Mouse (Mus musculus) lung, embryonic 14.5 days (tissue): ENCODE data around the gene Srgap3. TPM values are rescaled to one million over a fixed set of nuclear protein-coding genes. Genes with fewer than 3 reads are reported as not detected.

Experiments
- ATAC-seq: fragments of 200-750 bp; cut with Nextera tagmentation; 2 replicates; pipeline ENCODE4 v1.8.0; 2017; ENCODE audit warnings: mild to moderate bottlenecking, moderate TSS enrichment, moderate library complexity; ENCODE audit not compliant: insufficient read depth
- DNase-seq: peaks from one replicate; pipeline ENCODE4 v3.0.0-alpha.2; 2015
- H3K27ac ChIP-seq: fragments of 300-500 bp; sonication (generic); 2 replicates; pipeline ENCODE4 v1.5.1; 2014; ENCODE audit warnings: low read depth, mild to moderate bottlenecking, moderate library complexity
- H3K27me3 ChIP-seq: fragments of 300-500 bp; sonication (generic); 2 replicates; pipeline ENCODE4 v1.6.1; 2014; ENCODE audit warnings: low read length, control low read depth; ENCODE audit not compliant: insufficient read depth
- H3K36me3 ChIP-seq: fragments of 300-500 bp; sonication (generic); 2 replicates; pipeline ENCODE4 v1.6.1; 2014; ENCODE audit warnings: control low read depth; ENCODE audit not compliant: insufficient read depth
- H3K4me1 ChIP-seq: fragments of 300-500 bp; sonication (generic); 2 replicates; pipeline ENCODE4 v1.6.1; 2014; ENCODE audit warnings: antibody characterized with exemption, control low read depth; ENCODE audit not compliant: insufficient read depth
- H3K4me2 ChIP-seq: fragments of 300-500 bp; sonication (generic); 2 replicates; pipeline ENCODE4 v1.6.1; 2014; ENCODE audit warnings: mild to moderate bottlenecking
- H3K4me3 ChIP-seq: fragments of 300-500 bp; sonication (generic); 2 replicates; pipeline ENCODE4 v1.5.1; 2014; ENCODE audit warnings: low read depth, low read length
- H3K9ac ChIP-seq: fragments of 300-500 bp; sonication (generic); 2 replicates; pipeline ENCODE4 v1.6.1; 2014
- H3K9me3 ChIP-seq: fragments of 300-500 bp; sonication (generic); 2 replicates; pipeline ENCODE4 v1.6.1; 2016; ENCODE audit warnings: low read depth, low read length, control low read depth
- CTCF ChIP-seq: IDR thresholded peaks from 2 replicates; pipeline ENCODE4 v1.5.1; 2016; ENCODE audit warnings: antibody characterized with exemption, low read depth
- WGBS: fragments of 180-500 bp; shearing (Covaris S2); extraction: QIAGEN DNeasy Blood & Tissue Kit; methylation state at CpG from one replicate; pipeline ENCODE4 v1.1.7; 2014; 5-methylcytosine and 5-hydroxymethylcytosine counted together
- polyA plus RNA-seq: library from polyadenylated mRNA; unstranded; fragments of >200 nt; fragmentation: Nextera tagmentation; extraction: Ambion mirVana; gene quantifications from 2 replicates; pipeline ENCODE4 v1.2.1, GENCODE M21; 2014

The Srgap3 gene
- polyA plus RNA-seq, 1 experiment from 2014 or later, result 5.5 TPM

- DNase-seq, result no peak
- ATAC-seq, result no peak
- no peak overlapping the region for H3K4me2 ChIP-seq
- H3K27ac ChIP-seq, result no peak overlapping the region
- 83% methylated on average over 7 of the region's 7 CpGs for WGBS
- no peaks in the 10 kb centered on the region for H3K4me1 ChIP-seq
- no peaks in the 10 kb centered on the region for H3K36me3 ChIP-seq
- H3K9me3 ChIP-seq, result no peaks in the 10 kb centered on the region
- H3K9ac ChIP-seq, result no peak overlapping the region
- H3K4me3 ChIP-seq, result no peak overlapping the region
- no peaks in the 10 kb centered on the region for H3K27me3 ChIP-seq
- no peak for TF ChIP-seq CTCF
Measured at GRCm38 (mm10) chr6:112773754-112774153, 173.3 kb downstream of the Srgap3 start.

- H3K4me1 ChIP-seq, result no peaks in the 10 kb centered on the region
- no peak overlapping the region for H3K4me2 ChIP-seq
- no peak for TF ChIP-seq CTCF
- H3K4me3 ChIP-seq, result no peak overlapping the region
- ATAC-seq (no peak), DNase-seq (no peak)
- no peak overlapping the region for H3K27ac ChIP-seq
- WGBS, result 86% methylated on average over 2 of the region's 2 CpGs
- H3K9ac ChIP-seq, result no peak overlapping the region
- no peaks in the 10 kb centered on the region for H3K27me3 ChIP-seq
- H3K36me3 ChIP-seq, result no peaks in the 10 kb centered on the region; the same call in 1 of the 2 replicates
- H3K9me3 ChIP-seq, result no peaks in the 10 kb centered on the region
Measured at GRCm38 (mm10) chr6:112770996-112771395, 176.1 kb downstream of the Srgap3 start.

- no peaks in the 10 kb centered on the region for H3K4me1 ChIP-seq
- 59% methylated on average over 4 of the region's 4 CpGs for WGBS
- H3K4me2 ChIP-seq, result no peak overlapping the region
- DNase-seq (no peak), ATAC-seq (no peak)
- no peak overlapping the region for H3K9ac ChIP-seq
- H3K27me3 ChIP-seq, result no peaks in the 10 kb centered on the region
- no peak overlapping the region for H3K4me3 ChIP-seq
- H3K27ac ChIP-seq, result no peak overlapping the region
- no peaks in the 10 kb centered on the region for H3K9me3 ChIP-seq
- H3K36me3 ChIP-seq, result no peaks in the 10 kb centered on the region; the same call in 1 of the 2 replicates
- TF ChIP-seq CTCF, result no peak
Measured at GRCm38 (mm10) chr6:112758541-112758940, 188.5 kb downstream of the Srgap3 start.

GRCm38 (mm10) chr6:112756866-112757265 lies 190.2 kb downstream of the Srgap3 start:
- DNase-seq (no peak), ATAC-seq (no peak)
- Histone ChIP-seq H3K9ac (no peak overlapping the region), H3K36me3 (no peaks in the 10 kb centered on the region), H3K27ac (no peak overlapping the region), H3K4me2 (no peak overlapping the region), H3K9me3 (no peaks in the 10 kb centered on the region), H3K4me3 (no peak overlapping the region), H3K27me3 (no peaks in the 10 kb centered on the region), H3K4me1 (no peaks in the 10 kb centered on the region)
- TF ChIP-seq CTCF, result no peak
- 58% methylated on average over 4 of the region's 4 CpGs for WGBS

GRCm38 (mm10) chr6:112754994-112755393 lies 192.1 kb downstream of the Srgap3 start:
- Histone ChIP-seq H3K9me3 (no peaks in the 10 kb centered on the region), H3K4me1 (no peaks in the 10 kb centered on the region), H3K36me3 (no peaks in the 10 kb centered on the region), H3K27me3 (no peaks in the 10 kb centered on the region), H3K4me3 (no peak overlapping the region), H3K4me2 (no peak overlapping the region), H3K27ac (no peak overlapping the region), H3K9ac (no peak overlapping the region)
- ATAC-seq, result no peak
- no peak for TF ChIP-seq CTCF
- DNase-seq, result no peak
- WGBS, result 92% methylated on average over 6 of the region's 6 CpGs

GRCm38 (mm10) chr6:112752517-112752916 lies 194.5 kb downstream of the Srgap3 start:
- no peaks in the 10 kb centered on the region for H3K9me3 ChIP-seq
- H3K36me3 ChIP-seq, result no peaks in the 10 kb centered on the region
- no peak for ATAC-seq
- WGBS, result 76% methylated on average over 3 of the region's 3 CpGs
- H3K4me1 ChIP-seq, result no peaks in the 10 kb centered on the region
- H3K27ac ChIP-seq, result no peak overlapping the region
- no peak overlapping the region for H3K9ac ChIP-seq
- no peaks in the 10 kb centered on the region for H3K27me3 ChIP-seq
- no peak for DNase-seq
- H3K4me2 ChIP-seq, result no peak overlapping the region
- H3K4me3 ChIP-seq, result no peak overlapping the region
- no peak for TF ChIP-seq CTCF

GRCm38 (mm10) chr6:112752007-112752406 lies 195.1 kb downstream of the Srgap3 start:
- ATAC-seq, result no peak
- 79% methylated on average over 5 of the region's 5 CpGs for WGBS
- Histone ChIP-seq H3K27me3 (no peaks in the 10 kb centered on the region), H3K9ac (no peak overlapping the region), H3K4me2 (no peak overlapping the region), H3K27ac (no peak overlapping the region), H3K4me3 (no peak overlapping the region), H3K9me3 (no peaks in the 10 kb centered on the region), H3K36me3 (no peaks in the 10 kb centered on the region), H3K4me1 (no peaks in the 10 kb centered on the region)
- TF ChIP-seq CTCF, result no peak
- no peak for DNase-seq

GRCm38 (mm10) chr6:112742297-112742696 lies 204.8 kb downstream of the Srgap3 start:
- no peak overlapping the region for H3K4me3 ChIP-seq
- no peaks in the 10 kb centered on the region for H3K27me3 ChIP-seq
- H3K9me3 ChIP-seq, result no peaks in the 10 kb centered on the region
- peak; percentile 44 for TF ChIP-seq CTCF
- H3K4me1 ChIP-seq, result no peaks in the 10 kb centered on the region
- DNase-seq, result peak; percentile 25
- no peaks in the 10 kb centered on the region for H3K36me3 ChIP-seq
- no peak overlapping the region for H3K4me2 ChIP-seq
- H3K27ac ChIP-seq, result no peak overlapping the region
- 78% methylated on average over 2 of the region's 2 CpGs for WGBS
- no peak overlapping the region for H3K9ac ChIP-seq
- no peak for ATAC-seq
